Mouse (Mus musculus): ENCODE results near the gene Abcb4.
"Not testable (repeated sequence)": the region's sequence is repeated elsewhere in the genome, so short reads cannot be mapped to it uniquely, and the experiment has no call there.

Abcb4 gene

GRCm38 (mm10) chr5:9000006-9000405, 106.5 kb downstream of the Abcb4 start:
- DNase-seq = not testable (repeated sequence)

GRCm38 (mm10) chr5:9006585-9006984, 113.1 kb downstream of the Abcb4 start:
- DNase-seq = not testable (repeated sequence)

All from liver (tissue).